10 mouse cellular contexts compared by ENCODE assay signal in the genomic region with DNA sequence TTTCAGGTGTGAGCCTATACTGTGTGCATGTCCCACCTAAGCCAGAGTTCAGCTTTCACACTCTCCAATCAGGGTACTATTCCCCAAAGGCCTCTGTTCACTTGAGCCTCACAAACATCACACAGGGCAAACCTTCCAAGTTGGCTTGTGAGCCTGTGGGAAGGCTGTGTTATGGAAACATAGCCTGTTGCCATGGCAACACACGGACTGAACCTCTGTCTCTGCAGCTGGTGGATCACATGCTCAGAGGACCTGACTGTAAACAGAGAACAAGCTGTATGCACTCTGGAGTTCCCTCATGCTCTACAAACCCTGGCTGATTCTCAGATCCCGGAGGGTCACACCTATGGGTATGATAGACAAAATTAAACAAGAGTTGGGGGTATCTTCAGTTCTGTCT.
DNase-seq lines count a peak whose midpoint lies in the region; ATAC-seq lines count a peak whose summit lies in the region.
"Had no signal": no experiment of that assay in that cellular context is flagged by ENCODE, and none has a peak within 500 bp of the region (broad histone marks: within the 10 kb centered on the region; RNA-seq: fewer than 3 reads in every experiment).

No protein-coding gene starts in this region.

- no peaks in the 10 kb centered on the region for H3K36me3 ChIP-seq in hindbrain, embryonic 16.5 days (ENCODE audit: control insufficient read depth, insufficient read depth, low read length)
- H3K36me3 ChIP-seq: G1E; liver, embryonic 13.5 days had no signal

- no peak overlapping the region for H3K4me3 ChIP-seq in hindbrain, embryonic 16.5 days (ENCODE audit: low read length)
- H3K4me3 ChIP-seq: liver, embryonic 13.5 days had no signal

- ATAC-seq in hindbrain, embryonic 16.5 days, result peak; percentile 97

- DNase-seq in thymus, postnatal 0 days (ENCODE audit: low spot score), result peak; percentile 21
- DNase-seq in thymus, postnatal 4 days, result no peak
- peak; percentile 77 for DNase-seq in gastrocnemius, adult 18-20 months (ENCODE audit: low spot score)
- peak; percentile 24 to 44 for DNase-seq in layer of hippocampus, postnatal 14 days (ENCODE audit: low spot score in 2 of 2)
- DNase-seq in lung, postnatal 14 days, result peak; percentile 67
- peak; percentile 58 for DNase-seq in right cerebral cortex, postnatal 14 days
- no peak for DNase-seq in cerebellum, postnatal 36 days
- DNase-seq: liver, embryonic 13.5 days had no signal

- WGBS in hindbrain, embryonic 16.5 days, result 38% methylated on average over 2 of the region's 2 CpGs

- no peak overlapping the region for H3K9ac ChIP-seq in hindbrain, embryonic 16.5 days (ENCODE audit: low read depth, low read length)
- H3K9ac ChIP-seq: liver, embryonic 13.5 days had no signal

- no peaks in the 10 kb centered on the region for H3K9me3 ChIP-seq in hindbrain, embryonic 16.5 days (ENCODE audit: control insufficient read depth, low read length)
- H3K9me3 ChIP-seq: G1E; liver, embryonic 13.5 days had no signal

- peak overlapping the region; percentile 55; the same call in 1 of the 2 replicates for H3K27ac ChIP-seq in hindbrain, embryonic 16.5 days (ENCODE audit: low read depth, low read length)
- H3K27ac ChIP-seq: liver, embryonic 13.5 days had no signal

- H3K27me3 ChIP-seq in hindbrain, embryonic 16.5 days (replicated peaks; ENCODE audit: control insufficient read depth, insufficient read depth, low read length), result no peaks in the 10 kb centered on the region
- H3K27me3 ChIP-seq: liver, embryonic 13.5 days had no signal

- peaks cover 11% of the 10 kb centered on the region for H3K4me1 ChIP-seq in hindbrain, embryonic 16.5 days (ENCODE audit: control insufficient read depth, insufficient read depth, low read depth, low read length)
- H3K4me1 ChIP-seq: liver, embryonic 13.5 days had no signal

- H3K4me2 ChIP-seq in hindbrain, embryonic 16.5 days (ENCODE audit: low read length), result no peak overlapping the region
- H3K4me2 ChIP-seq: liver, embryonic 13.5 days had no signal

Comparison
In these comparisons a context has a peak if more than half of its experiments do, and no peak if none do; other contexts are left out.
1. DNase-seq: peak in thymus, postnatal 0 days (single experiment), gastrocnemius, adult 18-20 months (single experiment), layer of hippocampus, postnatal 14 days (2 of 2), lung, postnatal 14 days (single experiment) and right cerebral cortex, postnatal 14 days (single experiment); none in thymus, postnatal 4 days (single experiment) and cerebellum, postnatal 36 days (0 of 2).